23 mouse cellular contexts compared by ENCODE assay signal in genomic region chr1:170191925-170192324, GRCm38 (mm10). TPM values are rescaled to one million over a fixed set of nuclear protein-coding genes. Genes with fewer than 3 reads are reported as not detected.
"Had no signal": no experiment of that assay in that cellular context is flagged by ENCODE, and none has a peak within 500 bp of the region (broad histone marks: within the 10 kb centered on the region; RNA-seq: fewer than 3 reads in every experiment).

No protein-coding gene starts in this region.

- H3K9ac ChIP-seq: neural tube, embryonic 15.5 days; stomach, embryonic 15.5 days had no signal

- H3K9me3 ChIP-seq: neural tube, embryonic 15.5 days; stomach, embryonic 15.5 days had no signal

- H3K4me1 ChIP-seq: neural tube, embryonic 15.5 days; stomach, embryonic 15.5 days had no signal

- H3K4me2 ChIP-seq: neural tube, embryonic 15.5 days; stomach, embryonic 15.5 days had no signal

- H3K4me3 ChIP-seq: neural tube, embryonic 15.5 days; stomach, embryonic 15.5 days had no signal

- H3K27me3 ChIP-seq: neural tube, embryonic 15.5 days; stomach, embryonic 15.5 days had no signal

- H3K27ac ChIP-seq: neural tube, embryonic 15.5 days; stomach, embryonic 15.5 days; stomach, postnatal 0 days had no signal

- DNase-seq: retina, postnatal 1 day; right cerebral cortex, adult 18-20 months; right cerebral cortex, postnatal 14 days; right cerebral cortex, postnatal 25 days; right cerebral cortex, postnatal 4 days; spleen, adult 18-20 months; thymus, adult 18-20 months; thymus, adult 2 months; thymus, postnatal 14 days; thymus, postnatal 25 days; thymus, postnatal 36 days; thymus, postnatal 4 days had no signal

RNA-seq across cellular contexts. Expression of gene Sh2d1b2, which starts 40.6 kb away (rescaled TPM):
- total RNA-seq: neutrophil, adult 5-6 weeks had no signal
- polyA plus RNA-seq: neural tube, embryonic 14.5 days; neural tube, embryonic 15.5 days; small intestine, adult 2 months; stomach, embryonic 14.5 days; stomach, embryonic 15.5 days; stomach, embryonic 16.5 days; stomach, postnatal 0 days; testis, adult 2 months; thymus, postnatal 0 days; urinary bladder, adult 2 months had no signal
